Mouse (Mus musculus): Measurements from ENCODE around the gene Tram1l1. TPM values are rescaled to one million over a fixed set of nuclear protein-coding genes. Genes with fewer than 3 reads are reported as not detected.

Gene Tram1l1
- polyA plus RNA-seq, 1 experiment from 2014 or later, result 32.6 TPM

- Histone ChIP-seq H3K27ac (ENCODE audit: low read depth, low read length) (no peak overlapping the region), H3K27me3 (ENCODE audit: control insufficient read depth, insufficient read depth, low read length) (no peaks in the 10 kb centered on the region), H3K4me2 (replicated peaks; ENCODE audit: low read depth, low read length) (no peak overlapping the region), H3K9ac (ENCODE audit: low read depth, low read length) (no peak overlapping the region), H3K4me3 (ENCODE audit: low read depth, low read length) (no peak overlapping the region), H3K9me3 (ENCODE audit: control insufficient read depth, low read length) (no peaks in the 10 kb centered on the region), H3K36me3 (ENCODE audit: control insufficient read depth, insufficient read depth, low read length) (no peaks in the 10 kb centered on the region), H3K4me1 (replicated peaks; ENCODE audit: control insufficient read depth, insufficient read depth, low read length) (no peaks in the 10 kb centered on the region)
- DNase-seq (ENCODE audit: low spot score) (peak; percentile 15), ATAC-seq (ENCODE audit: low FRiP score) (no peak)
These were observed 25.8 kb downstream of the Tram1l1 start for GRCm38 (mm10) chr3:124346445-124346844.

GRCm38 (mm10) chr3:124357533-124357932 is 36.9 kb downstream of the Tram1l1 start:
- no peaks in the 10 kb centered on the region for H3K4me1 ChIP-seq (replicated peaks; ENCODE audit: control insufficient read depth, insufficient read depth, low read length)
- no peaks in the 10 kb centered on the region for H3K9me3 ChIP-seq (ENCODE audit: control insufficient read depth, low read length)
- no peaks in the 10 kb centered on the region for H3K27me3 ChIP-seq (ENCODE audit: control insufficient read depth, insufficient read depth, low read length)
- ATAC-seq (ENCODE audit: low FRiP score) (no peak), DNase-seq (ENCODE audit: low spot score) (no peak)
- H3K4me3 ChIP-seq (ENCODE audit: low read depth, low read length), result no peak overlapping the region
- 91% methylated on average over 3 of the region's 3 CpGs for WGBS
- no peaks in the 10 kb centered on the region for H3K36me3 ChIP-seq (ENCODE audit: control insufficient read depth, insufficient read depth, low read length)
- H3K27ac ChIP-seq (ENCODE audit: low read depth, low read length), result no peak overlapping the region
- H3K4me2 ChIP-seq (replicated peaks; ENCODE audit: low read depth, low read length), result no peak overlapping the region
- no peak overlapping the region for H3K9ac ChIP-seq (ENCODE audit: low read depth, low read length)

DNA sequence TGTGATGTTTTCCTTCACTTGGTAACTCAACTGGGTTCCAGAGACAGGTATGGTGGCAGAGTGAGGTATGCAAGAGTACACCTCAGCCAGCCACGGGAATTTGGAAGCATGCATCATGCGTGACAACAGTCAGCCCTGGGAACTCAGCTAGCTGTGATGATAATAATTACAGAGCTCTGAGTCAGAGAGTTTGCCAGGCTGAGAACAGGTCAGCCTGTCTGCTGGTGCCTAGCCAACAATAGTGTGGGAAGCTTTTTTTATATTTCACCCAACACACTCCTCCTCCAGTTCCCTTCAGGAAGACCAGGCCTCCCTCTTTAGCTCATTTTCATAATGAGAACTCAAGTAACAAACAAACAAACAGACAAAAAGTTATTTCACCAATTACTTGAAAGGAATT is 51.4 kb downstream of the Tram1l1 start:
- no peaks in the 10 kb centered on the region for H3K27me3 ChIP-seq (ENCODE audit: control insufficient read depth, insufficient read depth, low read length)
- H3K4me1 ChIP-seq (replicated peaks; ENCODE audit: control insufficient read depth, insufficient read depth, low read length), result no peaks in the 10 kb centered on the region
- DNase-seq (ENCODE audit: low spot score), result no peak
- WGBS, result 81% methylated on average over 2 of the region's 2 CpGs
- H3K9ac ChIP-seq (ENCODE audit: low read depth, low read length), result no peak overlapping the region
- H3K4me2 ChIP-seq (replicated peaks; ENCODE audit: low read depth, low read length), result no peak overlapping the region
- no peak for ATAC-seq (ENCODE audit: low FRiP score)
- no peaks in the 10 kb centered on the region for H3K36me3 ChIP-seq (ENCODE audit: control insufficient read depth, insufficient read depth, low read length)
- H3K9me3 ChIP-seq (ENCODE audit: control insufficient read depth, low read length), result no peaks in the 10 kb centered on the region
- H3K27ac ChIP-seq (ENCODE audit: low read depth, low read length), result no peak overlapping the region
- no peak overlapping the region for H3K4me3 ChIP-seq (ENCODE audit: low read depth, low read length)

Other genes with a start within 250 kb of the Tram1l1 start
- gene 1700006A11Rik, start 105.2 kb downstream of the Tram1l1 start, polyA plus RNA-seq (2014; fragmentation: Nextera tagmentation; extraction: Ambion mirVana), result not detected in 2 replicates